Mouse (Mus musculus) thymus, adult 2 months (tissue): ENCODE results near the gene Tecta. TPM values are rescaled to one million over a fixed set of nuclear protein-coding genes. Genes with fewer than 3 reads are reported as not detected.

Source experiments
- DNase-seq: peaks from one replicate; pipeline ENCODE4 v3.0.0; 2021
- H3K27ac ChIP-seq: fragments of 200-500 bp; 2 replicates; pipeline ENCODE4 v1.5.1; 2012; ENCODE audit warnings: low read length, control low read depth; ENCODE audit not compliant: control insufficient read depth, insufficient read depth
- H3K27me3 ChIP-seq: fragments of 200-500 bp; 2 replicates; pipeline ENCODE4 v1.6.1; 2012; ENCODE audit warnings: mild to moderate bottlenecking, low read length, moderate library complexity, mixed read lengths; ENCODE audit not compliant: control insufficient read depth, insufficient read depth
- H3K36me3 ChIP-seq: fragments of 200-500 bp; 2 replicates; pipeline ENCODE4 v1.6.1; 2012; ENCODE audit warnings: mild to moderate bottlenecking, low read length, moderate library complexity; ENCODE audit not compliant: control insufficient read depth, insufficient read depth
- H3K4me1 ChIP-seq: fragments of 200-500 bp; replicated peaks from 2 replicates; pipeline ENCODE4 v1.6.1; 2012; ENCODE audit warnings: low read length; ENCODE audit not compliant: control insufficient read depth, insufficient read depth
- H3K4me3 ChIP-seq: fragments of 200-500 bp; 2 replicates; pipeline ENCODE4 v1.5.1; 2012; ENCODE audit warnings: mild to moderate bottlenecking, low read length, control low read depth, moderate library complexity; ENCODE audit not compliant: control insufficient read depth, insufficient read depth
- CTCF ChIP-seq: fragments of 200-500 bp; IDR thresholded peaks from 2 replicates; pipeline ENCODE4 v1.5.1; 2012; ENCODE audit warnings: mild to moderate bottlenecking, control low read depth, low read length, moderate library complexity, borderline replicate concordance; ENCODE audit not compliant: control insufficient read depth, poor library complexity, insufficient read depth; ENCODE audit errors: extremely low read depth
- POLR2A ChIP-seq: fragments of 200-500 bp; IDR thresholded peaks from 2 replicates; pipeline ENCODE4 v1.6.1; 2012; ENCODE audit warnings: mild to moderate bottlenecking, low read length, control low read depth, moderate library complexity; ENCODE audit not compliant: control insufficient read depth, poor library complexity, insufficient read depth; ENCODE audit errors: extremely low read depth
- WGBS: fragments of 180-500 bp; shearing (Covaris S2); methylation state at CpG from one replicate; pipeline ENCODE4 v1.1.7; 2018; 5-methylcytosine and 5-hydroxymethylcytosine counted together
- polyA plus RNA-seq: library from polyadenylated mRNA; depleted of rRNA; stranded (reverse); fragments of >200 nt; gene quantifications from 2 replicates; pipeline ENCODE4 v1.2.3, GENCODE M21; 2012

Gene Tecta
- polyA plus RNA-seq, 1 experiment, result 0.35 TPM

- H3K27ac ChIP-seq, result no peak overlapping the region
- H3K4me3 ChIP-seq, result no peak overlapping the region
- TF ChIP-seq CTCF (no peak), POLR2A (no peak)
- WGBS, result 49% methylated on average over 6 of the region's 6 CpGs
- H3K27me3 ChIP-seq, result no peaks in the 10 kb centered on the region
- no peak for DNase-seq
- no peaks in the 10 kb centered on the region for H3K4me1 ChIP-seq
- H3K36me3 ChIP-seq, result no peaks in the 10 kb centered on the region
Measured at GRCm38 (mm10) chr9:42392927-42393326, 6.8 kb downstream of the Tecta start.

GRCm38 (mm10) chr9:42388490-42388889, 11.2 kb downstream of the Tecta start:
- Histone ChIP-seq H3K4me3 (no peak overlapping the region), H3K27ac (no peak overlapping the region), H3K4me1 (no peaks in the 10 kb centered on the region), H3K36me3 (no peaks in the 10 kb centered on the region), H3K27me3 (no peaks in the 10 kb centered on the region)
- DNase-seq, result peak; percentile 23
- TF ChIP-seq POLR2A (no peak), CTCF (no peak)
- 43% methylated on average over 4 of the region's 4 CpGs for WGBS

- WGBS, result 59% methylated on average over 8 of the region's 8 CpGs
Measured at GRCm38 (mm10) chr9:42387038-42387437, 12.7 kb downstream of the Tecta start.

GRCm38 (mm10) chr9:42385656-42386055, 14.1 kb downstream of the Tecta start:
- Histone ChIP-seq H3K36me3 (no peaks in the 10 kb centered on the region), H3K27ac (no peak overlapping the region), H3K4me3 (no peak overlapping the region), H3K27me3 (no peaks in the 10 kb centered on the region), H3K4me1 (no peaks in the 10 kb centered on the region)
- no peak for TF ChIP-seq POLR2A
- no peak for TF ChIP-seq CTCF
- 86% methylated on average over 13 of the region's 13 CpGs for WGBS
- DNase-seq, result no peak

More at GRCm38 (mm10) chr9:42387038-42387437, 12.7 kb downstream of the Tecta start:
- Histone ChIP-seq H3K27me3 (no peaks in the 10 kb centered on the region), H3K36me3 (no peaks in the 10 kb centered on the region), H3K4me3 (no peak overlapping the region), H3K27ac (no peak overlapping the region), H3K4me1 (no peaks in the 10 kb centered on the region)
- DNase-seq, result no peak
- no peak for TF ChIP-seq CTCF
- no peak for TF ChIP-seq POLR2A

- WGBS, result 89% methylated on average over 8 of the region's 8 CpGs
- H3K27ac ChIP-seq, result no peak overlapping the region
- no peaks in the 10 kb centered on the region for H3K4me1 ChIP-seq
- TF ChIP-seq CTCF, result no peak
- no peak for DNase-seq
- H3K27me3 ChIP-seq, result no peaks in the 10 kb centered on the region
- H3K4me3 ChIP-seq, result no peak overlapping the region
- no peaks in the 10 kb centered on the region for H3K36me3 ChIP-seq
Measured at GRCm38 (mm10) chr9:42382628-42383347, 16.9 kb downstream of the Tecta start.

- Histone ChIP-seq H3K27ac (no peak overlapping the region), H3K27me3 (no peaks in the 10 kb centered on the region), H3K4me1 (no peaks in the 10 kb centered on the region), H3K4me3 (no peak overlapping the region), H3K36me3 (no peaks in the 10 kb centered on the region)
- TF ChIP-seq CTCF, result no peak
- TF ChIP-seq POLR2A, result no peak
- no peak for DNase-seq
- 93% methylated on average over 5 of the region's 5 CpGs for WGBS
Measured at GRCm38 (mm10) chr9:42382063-42382462, 17.7 kb downstream of the Tecta start.

- Histone ChIP-seq H3K27me3 (no peaks in the 10 kb centered on the region), H3K36me3 (no peaks in the 10 kb centered on the region), H3K4me3 (no peak overlapping the region), H3K4me1 (no peaks in the 10 kb centered on the region), H3K27ac (no peak overlapping the region)
- DNase-seq, result no peak
- TF ChIP-seq POLR2A, result no peak
- no peak for TF ChIP-seq CTCF
- 93% methylated on average over 4 of the region's 4 CpGs for whole genome bisulfite sequencing
Measured at GRCm38 (mm10) chr9:42378071-42378470, 21.7 kb downstream of the Tecta start.
